Mouse (Mus musculus) testis, adult 2 months (tissue): ENCODE data around the gene Fnbp1. TPM values are rescaled to one million over a fixed set of nuclear protein-coding genes. Genes with fewer than 3 reads are reported as not detected.

Experiments used
- H3K27ac ChIP-seq: fragments of 200-500 bp; 2 replicates; pipeline ENCODE4 v1.5.1; 2012; ENCODE audit warnings: low read depth, low read length; ENCODE audit not compliant: control insufficient read depth, insufficient read depth
- H3K27me3 ChIP-seq: fragments of 200-500 bp; 2 replicates; pipeline ENCODE4 v1.6.1; 2012; ENCODE audit warnings: mild to moderate bottlenecking, low read length, moderate library complexity; ENCODE audit not compliant: control insufficient read depth, insufficient read depth
- H3K36me3 ChIP-seq: fragments of 200-500 bp; 2 replicates; pipeline ENCODE4 v1.6.1; 2012; ENCODE audit warnings: mild to moderate bottlenecking, low read length; ENCODE audit not compliant: control insufficient read depth, insufficient read depth
- H3K4me1 ChIP-seq: fragments of 200-500 bp; 2 replicates; pipeline ENCODE4 v1.6.1; 2012; ENCODE audit warnings: low read length; ENCODE audit not compliant: control insufficient read depth, insufficient read depth
- H3K4me3 ChIP-seq: fragments of 200-500 bp; 2 replicates; pipeline ENCODE4 v1.5.1; 2012; ENCODE audit warnings: low read depth, mild to moderate bottlenecking, low read length, moderate library complexity, mixed read lengths; ENCODE audit not compliant: control insufficient read depth
- CTCF ChIP-seq: fragments of 200-500 bp; IDR thresholded peaks from 2 replicates; pipeline ENCODE4 v1.5.1; 2012; ENCODE audit warnings: low read depth, mild to moderate bottlenecking, inconsistent platforms, low read length, moderate library complexity; ENCODE audit not compliant: control insufficient read depth, insufficient read depth, insufficient replicate concordance
- POLR2A ChIP-seq: fragments of 200-500 bp; IDR thresholded peaks from 2 replicates; pipeline ENCODE4 v1.6.1; 2012; ENCODE audit warnings: low read depth, mild to moderate bottlenecking, inconsistent platforms, low read length, moderate library complexity; ENCODE audit not compliant: control insufficient read depth
- polyA plus RNA-seq: library from polyadenylated mRNA; depleted of rRNA; stranded (reverse); fragments of >200 nt; gene quantifications from 2 replicates; pipeline ENCODE4 v1.2.3, GENCODE M21; 2012; rRNA removed

The Fnbp1 gene
- polyA plus RNA-seq, 1 experiment = 6.3 TPM

- Histone ChIP-seq H3K27ac (no peak overlapping the region), H3K27me3 (no peaks in the 10 kb centered on the region), H3K4me1 (peaks cover 14% of the 10 kb centered on the region), H3K36me3 (no peaks in the 10 kb centered on the region), H3K4me3 (no peak overlapping the region)
- no peak for TF ChIP-seq POLR2A
- TF ChIP-seq CTCF = no peak
These were observed 156.4 kb downstream of the Fnbp1 start for GRCm38 (mm10) chr2:30985111-30986020.

- peak overlapping the region; percentile 97 for H3K4me3 ChIP-seq
- TF ChIP-seq POLR2A (no peak), CTCF (no peak)
- peaks cover 14% of the 10 kb centered on the region for H3K4me1 ChIP-seq
- no peak overlapping the region for H3K27ac ChIP-seq
- no peaks in the 10 kb centered on the region for H3K27me3 ChIP-seq
- H3K36me3 ChIP-seq = no peaks in the 10 kb centered on the region
These were observed 158.8 kb downstream of the Fnbp1 start for GRCm38 (mm10) chr2:30983024-30983423.

GRCm38 (mm10) chr2:30981790-30982513 lies 159.9 kb downstream of the Fnbp1 start, which contains the start of the genes BC005624 and Usp20:
Gene BC005624, minus strand, starts transcription at chr2:30982201.
Gene Usp20, plus strand, starts transcription at chr2:30982279.
- H3K36me3 ChIP-seq = no peaks in the 10 kb centered on the region
- peak; percentile 62 for TF ChIP-seq POLR2A
- no peak for TF ChIP-seq CTCF
- peak within 1 kb of the TSS; percentile 97 for H3K4me3 ChIP-seq
- H3K27ac ChIP-seq = peak within 1 kb of the TSS; percentile 83
- H3K4me1 ChIP-seq = peaks cover 14% of the 10 kb centered on the region
- no peaks in the 10 kb centered on the region for H3K27me3 ChIP-seq

Other genes with a start within 250 kb of the Fnbp1 start
- gene Ptges, start 212.1 kb downstream of the Fnbp1 start, polyA plus RNA-seq = 3.9 and 15.6 TPM in 2 replicates
- gene Tor1b, start 189.0 kb downstream of the Fnbp1 start, polyA plus RNA-seq = 12.9 and 14.0 TPM in 2 replicates
- 10.5 and 11.1 TPM in 2 replicates for gene Tor1a, start 174.1 kb downstream of the Fnbp1 start, polyA plus RNA-seq
- gene BC005624, start 159.8 kb downstream of the Fnbp1 start, polyA plus RNA-seq = 19.9 and 23.7 TPM in 2 replicates
- gene Usp20, start 159.7 kb downstream of the Fnbp1 start, polyA plus RNA-seq = 68.1 and 76.9 TPM in 2 replicates
- gene Gpr107, start 10.3 kb upstream of the Fnbp1 start, polyA plus RNA-seq = 33.5 and 34.5 TPM in 2 replicates
- 5.7 and 7.7 TPM in 2 replicates for gene Ncs1, start 103.8 kb upstream of the Fnbp1 start, polyA plus RNA-seq
- 4.1 and 5.3 TPM in 2 replicates for gene Hmcn2, start 172.4 kb upstream of the Fnbp1 start, polyA plus RNA-seq